Mouse (Mus musculus) midbrain, embryonic 12.5 days (tissue): ENCODE measurements around the gene Aqr. TPM values are rescaled to one million over a fixed set of nuclear protein-coding genes. Genes with fewer than 3 reads are reported as not detected.

Experiments used
- ATAC-seq: fragments of 200-750 bp; cut with Nextera tagmentation; 2 replicates; pipeline ENCODE4 v1.8.0; 2017; ENCODE audit warnings: low read depth, moderate TSS enrichment, moderate library complexity; ENCODE audit not compliant: low FRiP score
- H3K27ac ChIP-seq: fragments of 300-500 bp; sonication (generic); replicated peaks from 2 replicates; pipeline ENCODE4 v1.5.1; 2016; ENCODE audit warnings: mild to moderate bottlenecking
- H3K27me3 ChIP-seq: fragments of 300-500 bp; sonication (generic); 2 replicates; pipeline ENCODE4 v1.6.1; 2016; ENCODE audit warnings: mild to moderate bottlenecking
- H3K36me3 ChIP-seq: fragments of 300-500 bp; sonication (generic); 2 replicates; pipeline ENCODE4 v1.6.1; 2016
- H3K4me1 ChIP-seq: fragments of 300-500 bp; sonication (generic); 2 replicates; pipeline ENCODE4 v1.6.1; 2016
- H3K4me2 ChIP-seq: fragments of 300-500 bp; sonication (generic); replicated peaks from 2 replicates; pipeline ENCODE4 v1.6.1; 2016; ENCODE audit warnings: mild to moderate bottlenecking, moderate library complexity
- H3K4me3 ChIP-seq: fragments of 300-500 bp; sonication (generic); 2 replicates; pipeline ENCODE4 v1.5.1; 2016; ENCODE audit warnings: mild to moderate bottlenecking
- H3K9ac ChIP-seq: fragments of 300-500 bp; sonication (generic); replicated peaks from 2 replicates; pipeline ENCODE4 v1.6.1; 2016; ENCODE audit warnings: mild to moderate bottlenecking, moderate library complexity
- H3K9me3 ChIP-seq: fragments of 300-500 bp; sonication (generic); 2 replicates; pipeline ENCODE4 v1.6.1; 2016; ENCODE audit warnings: mild to moderate bottlenecking
- WGBS: fragments of 180-500 bp; shearing (Covaris S2); methylation state at CpG from one replicate; pipeline ENCODE4 v1.1.7; 2016; 5-methylcytosine and 5-hydroxymethylcytosine counted together
- microRNA-seq: library from miRNA; unstranded; fragments of <30 nt; microRNA quantifications from one replicate; pipeline ENCODE4, GENCODE M21; 2017
- polyA plus RNA-seq: library from polyadenylated mRNA; unstranded; fragments of >200 nt; fragmentation: Nextera tagmentation; extraction: Ambion mirVana; gene quantifications from 2 replicates; pipeline ENCODE4 v1.2.1, GENCODE M21; 2016

Gene Aqr
- polyA plus RNA-seq, 1 experiment from 2014 or later = 55.8 TPM

- no peaks in the 10 kb centered on the region for H3K27me3 ChIP-seq
- H3K9me3 ChIP-seq = no peaks in the 10 kb centered on the region
Observed at GRCm38 (mm10) chr2:114058226-114058796, 128.5 kb downstream of the Aqr start.

GRCm38 (mm10) chr2:114057303-114057853 is 129.4 kb downstream of the Aqr start:
- no peak overlapping the region for H3K4me2 ChIP-seq
- H3K9ac ChIP-seq = no peak overlapping the region
- H3K4me3 ChIP-seq = no peak overlapping the region
- H3K27me3 ChIP-seq = no peaks in the 10 kb centered on the region
- 13% methylated on average over 10 of the region's 10 CpGs for WGBS
- peak; percentile 78 for ATAC-seq
- no peaks in the 10 kb centered on the region for H3K9me3 ChIP-seq
- peak overlapping the region; percentile 32; the same call in 1 of the 2 replicates for H3K27ac ChIP-seq
- H3K4me1 ChIP-seq = peaks cover 8% of the 10 kb centered on the region; the same call in 1 of the 2 replicates
- no peaks in the 10 kb centered on the region for H3K36me3 ChIP-seq

More at GRCm38 (mm10) chr2:114058226-114058796, 128.5 kb downstream of the Aqr start:
- Histone ChIP-seq H3K4me1 (peaks cover 8% of the 10 kb centered on the region; the same call in 1 of the 2 replicates), H3K4me2 (no peak overlapping the region), H3K4me3 (no peak overlapping the region), H3K36me3 (no peaks in the 10 kb centered on the region), H3K9ac (no peak overlapping the region), H3K27ac (no peak overlapping the region)
- ATAC-seq = no peak
- 92% methylated on average over 10 of the region's 10 CpGs for WGBS

DNA sequence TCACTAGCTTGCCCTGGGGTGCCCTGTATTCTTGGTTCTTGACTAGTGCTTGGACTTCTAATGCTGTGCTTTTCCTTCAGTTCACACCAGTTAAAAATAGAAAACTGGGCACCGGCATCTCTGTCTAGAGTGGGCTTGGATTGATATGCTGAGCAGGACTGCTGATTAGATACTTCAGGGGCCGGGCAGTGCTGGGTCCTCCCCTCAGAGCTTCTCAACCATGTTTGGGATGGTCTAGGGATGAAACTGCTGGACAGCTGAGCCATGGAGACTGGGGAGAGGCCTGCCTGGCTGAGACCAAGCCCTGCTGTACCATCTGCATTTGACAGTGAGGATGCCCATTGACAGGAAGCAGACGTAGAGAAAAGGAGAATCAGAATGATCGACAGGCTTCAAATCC is 132.7 kb downstream of the Aqr start:
- no peaks in the 10 kb centered on the region for H3K9me3 ChIP-seq

GRCm38 (mm10) chr2:114052696-114053598 is 133.9 kb downstream of the Aqr start, which contains the start of gene Actc1:
Actc1 (minus strand) TSS chr2:114053548.
- Histone ChIP-seq H3K27me3 (no peaks in the 10 kb centered on the region), H3K9me3 (no peaks in the 10 kb centered on the region), H3K4me2 (no peak within 1 kb of the TSS), H3K4me1 (peaks cover 8% of the 10 kb centered on the region; the same call in 1 of the 2 replicates), H3K27ac (no peak within 1 kb of the TSS), H3K4me3 (no peak within 1 kb of the TSS), H3K9ac (no peak within 1 kb of the TSS), H3K36me3 (no peaks in the 10 kb centered on the region)
- peak; percentile 42; the same call in 1 of the 2 replicates for ATAC-seq
- WGBS = 58% methylated on average over 12 of the region's 14 CpGs

More for the DNA sequence above, 132.7 kb downstream of the Aqr start:
- H3K4me2 ChIP-seq = no peak overlapping the region
- ATAC-seq = no peak
- no peaks in the 10 kb centered on the region for H3K27me3 ChIP-seq
- H3K4me3 ChIP-seq = no peak overlapping the region
- H3K36me3 ChIP-seq = no peaks in the 10 kb centered on the region
- H3K9ac ChIP-seq = no peak overlapping the region
- peaks cover 8% of the 10 kb centered on the region; the same call in 1 of the 2 replicates for H3K4me1 ChIP-seq
- no peak overlapping the region for H3K27ac ChIP-seq
- 90% methylated on average over 4 of the region's 4 CpGs for WGBS

DNA sequence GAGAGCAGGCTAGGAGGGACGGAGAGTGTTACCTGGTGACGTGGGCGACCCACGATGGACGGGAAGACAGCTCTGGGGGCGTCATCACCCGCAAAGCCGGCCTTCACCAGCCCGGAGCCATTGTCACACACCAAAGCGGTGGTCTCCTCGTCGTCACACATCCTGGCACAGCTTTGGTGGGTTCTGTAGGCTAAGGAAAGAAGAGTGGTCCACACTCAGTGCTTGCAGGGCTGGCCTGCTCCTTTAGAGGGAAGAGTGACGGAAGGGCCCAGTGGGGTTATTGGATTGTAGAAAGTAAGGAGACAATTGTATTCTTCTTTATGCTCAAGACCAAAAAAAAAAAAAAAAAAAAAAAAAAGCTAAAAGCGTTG is 135.0 kb downstream of the Aqr start:
- no peak for ATAC-seq
- 90% methylated on average over 14 of the region's 14 CpGs for WGBS

More for the DNA sequence above, 135.0 kb downstream of the Aqr start:
- Histone ChIP-seq H3K27me3 (no peaks in the 10 kb centered on the region; the same call in 1 of the 2 replicates), H3K4me2 (no peak overlapping the region), H3K4me3 (no peak overlapping the region), H3K36me3 (no peaks in the 10 kb centered on the region), H3K9me3 (no peaks in the 10 kb centered on the region), H3K9ac (no peak overlapping the region), H3K27ac (no peak overlapping the region), H3K4me1 (no peaks in the 10 kb centered on the region)

Small RNA genes within 50 kb of the gene (microRNA-seq; reads per million reads assigned to microRNA genes)
- gene Mir7002 = not detected

Other genes starting within 250 kb of the Aqr start
- gene Gjd2, start 173.4 kb downstream of the Aqr start, polyA plus RNA-seq = 2.2 and 2.3 TPM in 2 replicates
- gene Actc1, start 133.5 kb downstream of the Aqr start, polyA plus RNA-seq = 4.3 and 4.6 TPM in 2 replicates
- 3.4 and 3.9 TPM in 2 replicates for gene Zfp770, start 14.4 kb upstream of the Aqr start, polyA plus RNA-seq